Mouse (Mus musculus) liver, embryonic 16.5 days (tissue): Measurements from ENCODE around the gene Cnih2. TPM values are rescaled to one million over a fixed set of nuclear protein-coding genes. Genes with fewer than 3 reads are reported as not detected.

Experiments
- polyA plus RNA-seq: library from polyadenylated mRNA; unstranded; fragments of >200 nt; fragmentation: Nextera tagmentation; extraction: Ambion mirVana; gene quantifications from 2 replicates; pipeline ENCODE4 v1.2.1, GENCODE M21; 2015

The Cnih2 gene
- polyA plus RNA-seq, 1 experiment from 2014 or later: 0.40 TPM

Other genes with a start within 250 kb of the Cnih2 start
- gene Ctsf, start 243.4 kb downstream of the Cnih2 start, polyA plus RNA-seq: 27.3 and 30.5 TPM in 2 replicates
- 0.65 and 1.3 TPM in 2 replicates for gene Actn3, start 220.6 kb downstream of the Cnih2 start, polyA plus RNA-seq
- gene Zdhhc24, start 219.9 kb downstream of the Cnih2 start, polyA plus RNA-seq: 10.5 and 10.6 TPM in 2 replicates
- gene Bbs1, start 191.9 kb downstream of the Cnih2 start, polyA plus RNA-seq: 0.95 and 1.2 TPM in 2 replicates
- 44.1 and 44.2 TPM in 2 replicates for gene Dpp3, start 170.2 kb downstream of the Cnih2 start, polyA plus RNA-seq
- gene Peli3, start 155.4 kb downstream of the Cnih2 start, polyA plus RNA-seq: 0.29 and 0.31 TPM in 2 replicates
- gene Mrpl11, start 136.4 kb downstream of the Cnih2 start, polyA plus RNA-seq: 36.8 and 38.0 TPM in 2 replicates
- gene Npas4, start 108.2 kb downstream of the Cnih2 start, polyA plus RNA-seq: not detected in 2 replicates
- 0.82 and 1.6 TPM in 2 replicates for gene Slc29a2, start 74.7 kb downstream of the Cnih2 start, polyA plus RNA-seq
- 8.6 and 9.1 TPM in 2 replicates for gene B4gat1, start 59.7 kb downstream of the Cnih2 start, polyA plus RNA-seq
- 0.58 TPM in 1 of 2 replicates, not detected in the other for gene AC124502.3, start 59.6 kb downstream of the Cnih2 start, polyA plus RNA-seq
- 21.0 and 22.2 TPM in 2 replicates for gene Brms1, start 57.2 kb downstream of the Cnih2 start, polyA plus RNA-seq
- 0.13 and 0.35 TPM in 2 replicates for gene Rin1, start 48.0 kb downstream of the Cnih2 start, polyA plus RNA-seq
- 2.4 and 3.7 TPM in 2 replicates for gene Cd248, start 30.4 kb downstream of the Cnih2 start, polyA plus RNA-seq
- 0.33 and 0.52 TPM in 2 replicates for gene Tmem151a, start 13.0 kb downstream of the Cnih2 start, polyA plus RNA-seq
- 51.2 and 53.1 TPM in 2 replicates for gene Yif1a, start 10.0 kb downstream of the Cnih2 start, polyA plus RNA-seq
- 79.2 and 88.7 TPM in 2 replicates for gene Rab1b, start 8.6 kb upstream of the Cnih2 start, polyA plus RNA-seq
- 1.5 and 1.9 TPM in 2 replicates for gene Klc2, start 20.0 kb upstream of the Cnih2 start, polyA plus RNA-seq
- 6.8 and 8.1 TPM in 2 replicates for gene Pacs1, start 174.6 kb upstream of the Cnih2 start, polyA plus RNA-seq
- 103 TPM in 2 replicates for gene Sf3b2, start 196.9 kb upstream of the Cnih2 start, polyA plus RNA-seq
- 0.08 TPM in 1 of 2 replicates, not detected in the other for gene Gal3st3, start 199.8 kb upstream of the Cnih2 start, polyA plus RNA-seq
- gene Catsper1, start 237.2 kb upstream of the Cnih2 start, polyA plus RNA-seq: not detected in 2 replicates